ENCODE assay signal across 9 mouse cellular contexts in genomic region chr7:116306601-116307000, GRCm38 (mm10). TPM values are rescaled to one million over a fixed set of nuclear protein-coding genes. Genes with fewer than 3 reads are reported as not detected.
DNase-seq lines count a peak whose midpoint lies in the region; ATAC-seq lines count a peak whose summit lies in the region.
"Had no signal": no experiment of that assay in that cellular context is flagged by ENCODE, and none has a peak within 500 bp of the region (broad histone marks: within the 10 kb centered on the region; RNA-seq: fewer than 3 reads in every experiment).

No protein-coding gene starts in this region.

- no peak overlapping the region for H3K27ac ChIP-seq in liver, embryonic 11.5 days (ENCODE audit: low read depth, low read length)
- peak overlapping the region; percentile 96 for H3K27ac ChIP-seq in forebrain, embryonic 10.5 days
- H3K27ac ChIP-seq in limb, embryonic 13.5 days = no peak overlapping the region
- H3K27ac ChIP-seq in stomach, embryonic 14.5 days (ENCODE audit: low read length) = no peak overlapping the region

- H3K4me2 ChIP-seq in liver, embryonic 11.5 days = peak overlapping the region; percentile 96
- H3K4me2 ChIP-seq in limb, embryonic 13.5 days (replicated peaks) = peak overlapping the region; percentile 97
- H3K4me2 ChIP-seq in stomach, embryonic 14.5 days (replicated peaks; ENCODE audit: low read depth, low read length) = peak overlapping the region; percentile 90

- peaks cover 7% of the 10 kb centered on the region; the same call in 1 of the 2 replicates for H3K4me1 ChIP-seq in liver, embryonic 11.5 days (replicated peaks; ENCODE audit: control insufficient read depth, insufficient read depth, low read length)
- H3K4me1 ChIP-seq in forebrain, embryonic 10.5 days = peaks cover 46% of the 10 kb centered on the region
- H3K4me1 ChIP-seq in limb, embryonic 13.5 days = peaks cover 15% of the 10 kb centered on the region
- H3K4me1 ChIP-seq in stomach, embryonic 14.5 days (ENCODE audit: control insufficient read depth, insufficient read depth, low read length) = 0 out of 2 replicates have a peak, but pooled peaks cover 3% of the 10 kb centered on the region

- DNase-seq in liver, embryonic 11.5 days (ENCODE audit: low spot score) = no peak
- no peak for DNase-seq in liver
- no peak for DNase-seq in forebrain, embryonic 10.5 days (ENCODE audit: extremely low spot score, low spot score)
- no peak for DNase-seq in spleen, postnatal 14 days (ENCODE audit: low spot score in 2 of 2)
- DNase-seq in spleen, adult 18-20 months = no peak
- DNase-seq in right cerebral cortex, postnatal 10 days (ENCODE audit: low spot score in 2 of 2) = no peak

- no peaks in the 10 kb centered on the region for H3K36me3 ChIP-seq in liver, embryonic 11.5 days (ENCODE audit: control insufficient read depth, insufficient read depth, low read length)
- H3K36me3 ChIP-seq in forebrain, embryonic 10.5 days (replicated peaks) = peaks cover 17% of the 10 kb centered on the region
- no peaks in the 10 kb centered on the region for H3K36me3 ChIP-seq in limb, embryonic 13.5 days
- no peaks in the 10 kb centered on the region for H3K36me3 ChIP-seq in stomach, embryonic 14.5 days (ENCODE audit: control insufficient read depth, insufficient read depth, low read length)

- H3K9ac ChIP-seq in liver, embryonic 11.5 days (ENCODE audit: low read depth, low read length) = no peak overlapping the region
- no peak overlapping the region for H3K9ac ChIP-seq in limb, embryonic 13.5 days
- no peak overlapping the region for H3K9ac ChIP-seq in stomach, embryonic 14.5 days (replicated peaks; ENCODE audit: low read depth, low read length)

- 23% methylated on average over 5 of the region's 5 CpGs for WGBS in liver, embryonic 11.5 days
- WGBS in forebrain, embryonic 10.5 days = 19% methylated on average over 5 of the region's 5 CpGs
- 20% methylated on average over 5 of the region's 5 CpGs for whole genome bisulfite sequencing in limb, embryonic 13.5 days
- WGBS in stomach, embryonic 14.5 days = 18% methylated on average over 5 of the region's 5 CpGs

- no peak for ATAC-seq in liver, embryonic 11.5 days (replicated peaks; ENCODE audit: low FRiP score)
- no peak for ATAC-seq in limb, embryonic 13.5 days (ENCODE audit: low FRiP score, low read depth)
- ATAC-seq in stomach, embryonic 14.5 days (ENCODE audit: insufficient number of reproducible peaks, insufficient read depth, low FRiP score, low read depth) = no peak
- ATAC-seq: activated CD4-positive, CD25-positive, alpha-beta regulatory T cell, adult 4 months had no signal

- peaks cover 9% of the 10 kb centered on the region; the same call in 1 of the 2 replicates for H3K27me3 ChIP-seq in liver, embryonic 11.5 days (replicated peaks; ENCODE audit: control insufficient read depth, insufficient read depth, low read length)
- H3K27me3 ChIP-seq in forebrain, embryonic 10.5 days (ENCODE audit: poor library complexity, severe bottlenecking) = peaks cover 11% of the 10 kb centered on the region
- H3K27me3 ChIP-seq in limb, embryonic 13.5 days = peaks cover 41% of the 10 kb centered on the region
- no peaks in the 10 kb centered on the region; the same call in 1 of the 2 replicates for H3K27me3 ChIP-seq in stomach, embryonic 14.5 days (ENCODE audit: control insufficient read depth, insufficient read depth, low read length)

- peak overlapping the region; percentile 88; the same call in 1 of the 2 replicates for H3K4me3 ChIP-seq in liver, embryonic 11.5 days (ENCODE audit: low read depth, low read length)
- H3K4me3 ChIP-seq in forebrain, embryonic 10.5 days = peak overlapping the region; percentile 74
- H3K4me3 ChIP-seq in limb, embryonic 13.5 days = peak overlapping the region; percentile 63
- peak overlapping the region; percentile 66 for H3K4me3 ChIP-seq in stomach, embryonic 14.5 days (ENCODE audit: low read depth, low read length)

- H3K9me3 ChIP-seq in liver, embryonic 11.5 days (ENCODE audit: control insufficient read depth, low read length) = no peaks in the 10 kb centered on the region
- H3K9me3 ChIP-seq in forebrain, embryonic 10.5 days = no peaks in the 10 kb centered on the region
- no peaks in the 10 kb centered on the region for H3K9me3 ChIP-seq in limb, embryonic 13.5 days
- no peaks in the 10 kb centered on the region for H3K9me3 ChIP-seq in stomach, embryonic 14.5 days (ENCODE audit: control insufficient read depth, low read depth, low read length)

RNA-seq across cellular contexts. Expression of gene Plekha7, which starts 1.6 kb away (rescaled TPM):
- polyA plus RNA-seq in liver, embryonic 11.5 days (2014; fragmentation: Nextera tagmentation; extraction: Ambion mirVana) = 4.9 and 7.9 TPM in 2 replicates
- polyA plus RNA-seq in forebrain, embryonic 10.5 days (2016; fragmentation: Nextera tagmentation; extraction: Ambion mirVana) = 27.7 and 28.3 TPM in 2 replicates
- polyA plus RNA-seq in limb, embryonic 13.5 days (2015; fragmentation: Nextera tagmentation; extraction: Ambion mirVana) = 7.3 and 9.7 TPM in 2 replicates
- 11.5 and 12.4 TPM in 2 replicates for polyA plus RNA-seq in stomach, embryonic 14.5 days (2014; fragmentation: Nextera tagmentation; extraction: Ambion mirVana)

RNA-seq across cellular contexts. Expression of gene Rps13, which starts 27.4 kb away (rescaled TPM):
- polyA plus RNA-seq in liver, embryonic 11.5 days (2014; fragmentation: Nextera tagmentation; extraction: Ambion mirVana) = 1,069 and 1,113 TPM in 2 replicates
- 830 and 840 TPM in 2 replicates for polyA plus RNA-seq in forebrain, embryonic 10.5 days (2016; fragmentation: Nextera tagmentation; extraction: Ambion mirVana)
- polyA plus RNA-seq in limb, embryonic 13.5 days (2015; fragmentation: Nextera tagmentation; extraction: Ambion mirVana) = 761 and 830 TPM in 2 replicates
- polyA plus RNA-seq in stomach, embryonic 14.5 days (2014; fragmentation: Nextera tagmentation; extraction: Ambion mirVana) = 960 and 1,086 TPM in 2 replicates
